Mouse (Mus musculus): Measurements from ENCODE around the gene Bcl11a. TPM values are rescaled to one million over a fixed set of nuclear protein-coding genes. Genes with fewer than 3 reads are reported as not detected.

Gene Bcl11a
- polyA plus RNA-seq, 1 experiment, result 24.2 TPM

DNA sequence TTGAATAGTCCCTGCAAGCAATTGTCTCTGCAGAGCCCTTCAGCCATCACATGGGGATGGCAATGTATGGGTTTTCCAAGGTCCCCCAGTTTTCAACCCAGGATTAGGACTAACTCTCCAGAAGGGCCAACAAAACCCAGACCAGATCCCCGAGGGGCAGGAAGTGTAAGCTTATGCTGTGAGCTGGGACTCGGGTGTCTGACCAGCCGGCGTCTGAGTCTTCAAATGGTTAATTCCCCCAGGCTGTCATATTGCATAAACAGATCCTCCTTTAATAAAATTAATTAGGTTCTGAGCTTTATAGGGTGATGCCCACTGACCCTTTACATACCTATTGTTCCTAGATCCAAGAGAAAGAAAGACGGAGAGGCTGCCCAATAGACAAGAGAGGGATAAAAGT is 17.4 kb upstream of the Bcl11a start:
- 43% methylated on average over 5 of the region's 5 CpGs for WGBS
- peaks cover 12% of the 10 kb centered on the region for H3K27me3 ChIP-seq (ENCODE audit: control insufficient read depth, insufficient read depth, low read length)
- TF ChIP-seq POLR2A (IDR thresholded peaks at IDR 0.05; ENCODE audit: low read depth, low read length) (no peak), CTCF (IDR thresholded peaks at IDR 0.05; ENCODE audit: extremely low read depth, insufficient read depth, insufficient read length, insufficient replicate concordance) (no peak)
- H3K4me3 ChIP-seq (ENCODE audit: extremely low read depth, insufficient read depth, insufficient read length), result no peak overlapping the region
- no peak overlapping the region for H3K27ac ChIP-seq (ENCODE audit: insufficient read depth, low read length)
- H3K4me1 ChIP-seq (ENCODE audit: control insufficient read depth, insufficient read depth, insufficient read length), result no peaks in the 10 kb centered on the region
- DNase-seq (ENCODE audit: low read depth in 1 of 2, low spot score in 2 of 2), result no peak
- no peaks in the 10 kb centered on the region for H3K36me3 ChIP-seq (ENCODE audit: control insufficient read depth, insufficient read depth, low read length)

DNA sequence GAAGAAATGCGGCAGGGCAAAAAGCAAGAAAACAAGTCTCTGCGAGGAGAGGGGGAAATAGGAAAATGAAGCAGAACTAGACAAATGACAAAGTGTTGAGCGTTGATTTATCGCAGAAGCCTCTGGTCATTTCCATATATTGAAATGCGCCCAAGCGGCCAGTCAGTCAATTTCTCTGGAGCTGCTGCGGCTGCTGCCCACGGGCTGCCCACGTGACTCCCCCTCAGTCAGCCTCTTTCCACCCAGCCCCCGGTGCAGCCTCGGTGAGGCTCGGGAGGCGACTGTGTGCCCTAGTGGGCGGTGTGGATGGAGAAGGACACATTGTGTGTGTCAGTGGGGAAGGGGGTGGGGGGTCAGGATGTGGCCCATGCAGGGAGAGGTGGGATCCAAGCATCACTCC is 16.0 kb upstream of the Bcl11a start:
- Histone ChIP-seq H3K4me1 (ENCODE audit: control insufficient read depth, insufficient read depth, insufficient read length) (no peaks in the 10 kb centered on the region), H3K36me3 (ENCODE audit: control insufficient read depth, insufficient read depth, low read length) (no peaks in the 10 kb centered on the region), H3K27ac (ENCODE audit: insufficient read depth, low read length) (no peak overlapping the region), H3K4me3 (ENCODE audit: extremely low read depth, insufficient read depth, insufficient read length) (no peak overlapping the region), H3K27me3 (ENCODE audit: control insufficient read depth, insufficient read depth, low read length) (peaks cover 12% of the 10 kb centered on the region)
- no peak for DNase-seq (ENCODE audit: low read depth in 1 of 2, low spot score in 2 of 2)
- TF ChIP-seq POLR2A (IDR thresholded peaks at IDR 0.05; ENCODE audit: low read depth, low read length), result no peak
- TF ChIP-seq CTCF (IDR thresholded peaks at IDR 0.05; ENCODE audit: extremely low read depth, insufficient read depth, insufficient read length, insufficient replicate concordance), result no peak
- 3% methylated on average over 14 of the region's 14 CpGs for WGBS

DNA sequence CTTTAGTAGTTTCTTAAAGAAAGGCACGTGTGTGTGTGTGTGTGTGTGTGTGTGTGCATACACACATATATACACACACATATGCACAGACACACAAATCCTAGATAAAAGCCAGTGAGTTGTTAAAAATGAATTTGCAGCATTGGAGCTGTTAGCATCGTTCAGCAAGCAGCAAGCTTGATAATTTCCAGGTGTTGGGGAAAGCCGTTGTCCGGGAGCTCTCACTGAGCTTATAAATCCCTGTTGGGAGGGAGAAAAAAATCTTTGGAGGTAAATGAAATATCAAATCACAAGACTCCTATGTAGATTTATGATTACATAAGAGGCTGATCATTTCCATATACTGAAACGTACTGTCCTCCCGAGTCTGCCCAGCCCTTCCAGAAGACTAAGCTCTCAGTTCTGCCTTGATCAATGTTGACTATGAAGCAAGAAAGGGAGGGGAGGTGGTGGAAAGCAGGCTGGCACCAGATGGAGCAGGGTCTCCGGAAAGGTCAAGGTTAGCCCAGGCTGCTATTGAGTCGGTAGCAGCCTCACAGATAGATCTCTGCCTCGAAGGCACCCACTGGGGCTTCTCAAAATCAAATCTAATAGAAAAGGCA is 15.3 kb upstream of the Bcl11a start:
- Histone ChIP-seq H3K4me1 (ENCODE audit: control insufficient read depth, insufficient read depth, insufficient read length) (no peaks in the 10 kb centered on the region), H3K4me3 (ENCODE audit: extremely low read depth, insufficient read depth, insufficient read length) (no peak overlapping the region), H3K27me3 (ENCODE audit: control insufficient read depth, insufficient read depth, low read length) (peaks cover 12% of the 10 kb centered on the region), H3K36me3 (ENCODE audit: control insufficient read depth, insufficient read depth, low read length) (no peaks in the 10 kb centered on the region), H3K27ac (ENCODE audit: insufficient read depth, low read length) (no peak overlapping the region)
- no peak for TF ChIP-seq POLR2A (IDR thresholded peaks at IDR 0.05; ENCODE audit: low read depth, low read length)
- TF ChIP-seq CTCF (IDR thresholded peaks at IDR 0.05; ENCODE audit: extremely low read depth, insufficient read depth, insufficient read length, insufficient replicate concordance), result no peak
- 74% methylated on average over 9 of the region's 9 CpGs for WGBS
- DNase-seq (ENCODE audit: low read depth in 1 of 2, low spot score in 2 of 2), result no peak

DNA sequence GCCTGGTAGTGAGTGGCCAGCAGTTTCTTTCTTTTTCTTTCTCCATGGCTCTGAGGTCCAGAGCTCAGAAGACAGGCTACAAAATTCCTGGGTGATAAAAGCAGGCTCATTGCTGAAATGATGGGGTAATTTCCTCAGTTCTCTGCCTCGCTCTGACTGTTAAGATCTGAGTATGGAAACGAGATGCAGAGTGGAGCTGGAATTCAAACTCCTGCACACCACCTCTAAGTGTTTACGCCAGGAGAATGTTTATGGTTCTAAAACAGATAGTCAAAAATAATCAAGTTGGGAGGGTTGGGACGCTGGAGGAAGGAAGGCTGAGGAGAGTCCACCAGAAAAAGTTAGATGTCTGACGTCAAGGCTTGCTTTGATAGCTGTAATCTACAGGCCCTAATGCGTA is 13.6 kb upstream of the Bcl11a start:
- Histone ChIP-seq H3K27ac (ENCODE audit: insufficient read depth, low read length) (no peak overlapping the region), H3K4me3 (ENCODE audit: extremely low read depth, insufficient read depth, insufficient read length) (no peak overlapping the region), H3K36me3 (ENCODE audit: control insufficient read depth, insufficient read depth, low read length) (no peaks in the 10 kb centered on the region), H3K27me3 (ENCODE audit: control insufficient read depth, insufficient read depth, low read length) (peaks cover 12% of the 10 kb centered on the region), H3K4me1 (ENCODE audit: control insufficient read depth, insufficient read depth, insufficient read length) (no peaks in the 10 kb centered on the region)
- 88% methylated on average over 6 of the region's 6 CpGs for WGBS
- TF ChIP-seq POLR2A (IDR thresholded peaks at IDR 0.05; ENCODE audit: low read depth, low read length) (no peak), CTCF (IDR thresholded peaks at IDR 0.05; ENCODE audit: extremely low read depth, insufficient read depth, insufficient read length, insufficient replicate concordance) (no peak)
- DNase-seq (ENCODE audit: low read depth in 1 of 2, low spot score in 2 of 2), result no peak

DNA sequence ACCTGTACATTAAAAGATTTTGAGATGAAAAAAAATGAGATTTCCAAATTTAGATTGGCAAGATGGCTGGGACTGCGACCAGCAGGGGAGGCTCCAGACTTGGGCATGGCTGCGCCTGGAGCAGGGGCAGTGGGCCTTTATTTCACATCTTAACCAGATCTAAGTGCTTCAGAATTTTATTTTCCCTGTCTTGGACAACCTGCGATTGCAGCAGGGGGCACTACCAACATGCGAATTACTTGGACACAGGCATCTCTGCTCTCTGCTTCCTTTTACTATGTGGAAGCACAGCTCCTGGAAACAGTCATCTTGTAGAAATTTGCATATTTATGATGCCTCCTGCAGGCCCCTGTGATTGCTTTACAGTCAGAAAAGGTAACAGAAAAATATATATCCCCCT is 12.5 kb upstream of the Bcl11a start:
- WGBS, result 32% methylated on average over 4 of the region's 4 CpGs
- Histone ChIP-seq H3K4me1 (ENCODE audit: control insufficient read depth, insufficient read depth, insufficient read length) (no peaks in the 10 kb centered on the region), H3K4me3 (ENCODE audit: extremely low read depth, insufficient read depth, insufficient read length) (no peak overlapping the region), H3K36me3 (ENCODE audit: control insufficient read depth, insufficient read depth, low read length) (no peaks in the 10 kb centered on the region), H3K27ac (ENCODE audit: insufficient read depth, low read length) (no peak overlapping the region), H3K27me3 (ENCODE audit: control insufficient read depth, insufficient read depth, low read length) (peaks cover 11% of the 10 kb centered on the region)
- no peak for DNase-seq (ENCODE audit: low read depth in 1 of 2, low spot score in 2 of 2)
- TF ChIP-seq CTCF (IDR thresholded peaks at IDR 0.05; ENCODE audit: extremely low read depth, insufficient read depth, insufficient read length, insufficient replicate concordance) (peak; percentile 0; the same call in 1 of the 2 replicates), POLR2A (IDR thresholded peaks at IDR 0.05; ENCODE audit: low read depth, low read length) (no peak)

DNA sequence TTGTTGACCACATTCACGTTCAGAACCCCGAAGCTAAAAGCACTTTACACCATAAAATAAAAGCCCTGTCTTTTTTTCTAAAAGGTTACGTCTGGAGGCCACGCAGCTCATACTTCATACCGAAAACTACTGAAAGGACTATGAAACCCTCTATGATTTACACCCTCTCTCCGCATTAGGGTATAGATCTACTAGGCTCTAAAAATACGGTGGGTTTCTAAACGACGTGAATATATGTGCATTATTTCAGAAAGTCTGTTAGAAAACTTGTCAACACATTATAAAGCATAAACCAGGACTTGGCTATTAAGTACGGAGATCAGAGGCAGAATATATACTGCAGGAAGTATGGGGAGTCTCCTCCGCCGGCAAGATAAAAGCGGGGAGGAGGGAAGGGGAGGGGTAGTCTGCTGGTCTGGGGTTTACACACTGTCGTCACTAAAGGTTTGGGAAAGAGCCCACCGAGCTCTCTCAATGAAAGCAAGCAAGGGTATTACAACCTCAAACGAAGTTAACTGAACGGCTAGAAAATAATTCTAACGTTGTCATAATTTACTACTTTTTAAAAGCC is 3.8 kb upstream of the Bcl11a start:
- DNase-seq (ENCODE audit: low read depth in 1 of 2, low spot score in 2 of 2), result no peak
- no peaks in the 10 kb centered on the region for H3K4me1 ChIP-seq (ENCODE audit: control insufficient read depth, insufficient read depth, insufficient read length)
- 0 out of 2 replicates have a peak, but pooled peaks cover 3% of the 10 kb centered on the region for H3K27me3 ChIP-seq (ENCODE audit: control insufficient read depth, insufficient read depth, low read length)
- no peak overlapping the region for H3K4me3 ChIP-seq (ENCODE audit: extremely low read depth, insufficient read depth, insufficient read length)
- H3K27ac ChIP-seq (ENCODE audit: insufficient read depth, low read length), result no peak overlapping the region
- no peak for TF ChIP-seq POLR2A (IDR thresholded peaks at IDR 0.05; ENCODE audit: low read depth, low read length)
- no peak for TF ChIP-seq CTCF (IDR thresholded peaks at IDR 0.05; ENCODE audit: extremely low read depth, insufficient read depth, insufficient read length, insufficient replicate concordance)
- WGBS, result 5% methylated on average over 18 of the region's 18 CpGs
- H3K36me3 ChIP-seq (ENCODE audit: control insufficient read depth, insufficient read depth, low read length), result no peaks in the 10 kb centered on the region

DNA sequence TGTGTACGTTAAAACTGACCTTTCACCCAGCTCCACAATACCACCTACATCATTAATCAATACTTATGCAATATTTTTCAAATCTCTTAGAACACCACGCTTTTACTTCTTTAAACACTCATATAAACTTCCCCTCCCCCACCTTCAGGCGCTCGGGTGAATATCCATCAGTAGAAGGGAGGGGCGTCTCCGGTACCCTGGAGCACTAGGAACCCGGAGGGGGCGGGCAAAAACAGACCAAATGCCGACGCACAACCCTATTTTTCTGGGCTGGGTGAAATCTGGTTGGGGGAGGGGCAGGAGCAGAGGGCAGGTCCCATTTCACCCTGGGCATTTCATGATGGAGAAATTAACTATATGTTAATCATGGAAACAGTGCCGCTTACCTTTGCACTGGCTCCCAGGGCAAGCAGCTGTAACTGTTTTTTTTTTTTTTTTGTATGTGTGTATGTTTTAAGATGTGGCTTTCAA is 3.2 kb upstream of the Bcl11a start, which contains the start of gene A830031A19Rik:
A830031A19Rik (minus strand) TSS at position 421 of the 471 bp plus-strand sequence.
- DNase-seq (ENCODE audit: low read depth in 1 of 2, low spot score in 2 of 2), result no peak
- H3K27ac ChIP-seq (ENCODE audit: insufficient read depth, low read length), result peak within 1 kb of the TSS; percentile 94
- 2% methylated on average over 11 of the region's 11 CpGs for WGBS
- H3K27me3 ChIP-seq (ENCODE audit: control insufficient read depth, insufficient read depth, low read length), result peaks cover 4% of the 10 kb centered on the region; the same call in 1 of the 2 replicates
- H3K4me1 ChIP-seq (ENCODE audit: control insufficient read depth, insufficient read depth, insufficient read length), result no peaks in the 10 kb centered on the region
- H3K36me3 ChIP-seq (ENCODE audit: control insufficient read depth, insufficient read depth, low read length), result 0 out of 2 replicates have a peak, but pooled peaks cover 2% of the 10 kb centered on the region
- peak within 1 kb of the TSS; percentile 70 for H3K4me3 ChIP-seq (ENCODE audit: extremely low read depth, insufficient read depth, insufficient read length)
- no peak for TF ChIP-seq POLR2A (IDR thresholded peaks at IDR 0.05; ENCODE audit: low read depth, low read length)
- TF ChIP-seq CTCF (IDR thresholded peaks at IDR 0.05; ENCODE audit: extremely low read depth, insufficient read depth, insufficient read length, insufficient replicate concordance), result no peak

Data from spleen, adult 2 months (tissue).